Mouse (Mus musculus) spleen, postnatal 10 days (tissue): ENCODE measurements at regions not wholly inside any gene's neighbourhood (a gene's known extent, or its start where the extent isn't known, plus 50 kb on each side); places are given as distances from the start of the nearest gene placed in this dataset.

Experiments used
- DNase-seq, 2 experiments: peaks; one replicate each; pipeline ENCODE4 v3.0.0; 2021 to 2022; ENCODE audit warnings: low spot score in 2 of 2

DNA sequence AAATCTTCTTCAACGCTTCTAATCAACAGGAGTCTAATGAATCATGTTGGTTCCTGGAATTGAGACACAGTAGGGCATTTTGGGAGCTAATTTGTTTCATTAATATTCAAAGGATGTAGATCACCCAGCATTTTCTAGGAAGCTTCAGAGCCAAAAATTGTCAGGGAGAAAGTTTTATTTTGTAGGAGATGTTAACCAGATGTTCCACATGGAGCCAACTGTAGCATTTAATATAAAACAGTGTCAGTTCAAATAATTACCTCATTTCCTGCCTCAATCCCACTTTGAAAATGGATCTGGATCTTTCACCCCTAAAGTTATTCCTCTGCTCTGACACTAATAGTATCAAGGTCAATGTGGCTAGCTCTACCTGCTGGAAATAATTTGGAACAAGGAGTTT is 389.6 kb upstream of the Lmcd1 start:
- DNase-seq, result no peak

DNA sequence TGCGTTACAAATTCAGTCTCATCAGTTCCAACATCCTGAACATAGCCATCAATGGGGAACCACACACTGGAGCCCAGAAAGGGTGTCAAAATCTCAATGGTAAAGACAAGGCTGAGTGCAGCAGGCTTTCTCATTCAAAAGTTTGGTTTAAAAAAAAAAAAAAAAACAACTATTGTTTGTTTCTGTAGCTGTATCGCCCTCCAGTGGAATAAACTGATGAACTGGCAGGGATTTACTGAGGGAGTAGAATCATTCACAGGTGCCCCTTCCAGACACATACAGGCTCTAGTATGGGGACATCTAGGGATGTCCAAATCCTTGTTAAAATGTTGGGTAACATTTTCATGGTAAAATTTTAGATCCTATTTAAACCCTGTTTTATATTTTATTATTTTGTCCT is 361.6 kb upstream of the Lmcd1 start:
- DNase-seq, result no peak

GRCm38 (mm10) chr6:111913771-111914405 is 359.7 kb upstream of the Lmcd1 start:
- DNase-seq, result no peak

DNA sequence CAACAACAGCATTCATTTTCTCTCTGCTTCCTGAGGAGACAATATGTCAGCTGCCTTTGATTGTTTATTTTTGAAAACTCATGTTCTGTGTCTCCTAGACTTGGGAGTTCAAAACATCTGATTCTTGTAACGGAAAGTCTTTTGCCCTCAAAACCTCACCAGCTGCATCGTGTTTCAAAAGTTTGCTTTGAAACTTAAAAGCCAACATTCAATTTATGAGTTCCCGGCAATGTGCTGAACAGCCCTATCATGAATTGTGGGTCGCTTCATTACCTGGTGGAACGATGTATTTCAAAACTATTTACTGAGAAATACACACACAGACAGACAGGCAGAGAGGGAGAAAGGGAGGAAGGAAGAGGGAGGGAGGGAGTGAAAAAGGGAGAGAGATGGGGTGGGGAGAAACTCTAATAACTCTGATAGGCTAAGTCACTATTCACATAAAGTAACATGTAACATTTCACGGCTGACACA is 356.3 kb upstream of the Lmcd1 start:
- no peak for DNase-seq

GRCm38 (mm10) chr6:111917868-111918597 is 355.5 kb upstream of the Lmcd1 start:
- DNase-seq, result no peak

GRCm38 (mm10) chr6:111932596-111932995 is 341.0 kb upstream of the Lmcd1 start:
- no peak for DNase-seq

GRCm38 (mm10) chr6:111954401-111954800 is 319.2 kb upstream of the Lmcd1 start:
- DNase-seq, result no peak

- DNase-seq, result no peak
Measured at GRCm38 (mm10) chr6:111965766-111966165, 307.8 kb upstream of the Lmcd1 start.

- no peak for DNase-seq
Measured at GRCm38 (mm10) chr6:111985452-111985851, 288.1 kb upstream of the Lmcd1 start.

DNA sequence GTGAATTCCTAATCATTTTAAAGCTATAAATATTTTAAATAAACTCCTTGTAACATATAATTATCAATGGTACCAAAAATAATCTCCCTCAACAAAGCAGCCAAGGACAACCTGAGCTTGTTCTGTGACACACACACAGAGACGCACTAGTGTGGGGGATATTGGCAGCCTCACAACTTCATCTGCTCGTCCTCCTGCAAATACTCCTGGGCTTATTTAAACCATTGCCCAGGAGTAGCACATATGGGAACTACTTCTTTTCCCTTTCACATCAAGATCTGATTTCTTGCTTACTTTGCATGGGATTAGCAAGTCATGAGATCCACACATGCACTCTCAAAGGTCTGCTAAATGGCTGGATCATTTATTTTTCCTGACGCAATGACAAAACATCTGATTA is 277.7 kb upstream of the Lmcd1 start:
- DNase-seq, result no peak

- no peak for DNase-seq
Measured at GRCm38 (mm10) chr6:112003784-112004471, 269.6 kb upstream of the Lmcd1 start.

DNA sequence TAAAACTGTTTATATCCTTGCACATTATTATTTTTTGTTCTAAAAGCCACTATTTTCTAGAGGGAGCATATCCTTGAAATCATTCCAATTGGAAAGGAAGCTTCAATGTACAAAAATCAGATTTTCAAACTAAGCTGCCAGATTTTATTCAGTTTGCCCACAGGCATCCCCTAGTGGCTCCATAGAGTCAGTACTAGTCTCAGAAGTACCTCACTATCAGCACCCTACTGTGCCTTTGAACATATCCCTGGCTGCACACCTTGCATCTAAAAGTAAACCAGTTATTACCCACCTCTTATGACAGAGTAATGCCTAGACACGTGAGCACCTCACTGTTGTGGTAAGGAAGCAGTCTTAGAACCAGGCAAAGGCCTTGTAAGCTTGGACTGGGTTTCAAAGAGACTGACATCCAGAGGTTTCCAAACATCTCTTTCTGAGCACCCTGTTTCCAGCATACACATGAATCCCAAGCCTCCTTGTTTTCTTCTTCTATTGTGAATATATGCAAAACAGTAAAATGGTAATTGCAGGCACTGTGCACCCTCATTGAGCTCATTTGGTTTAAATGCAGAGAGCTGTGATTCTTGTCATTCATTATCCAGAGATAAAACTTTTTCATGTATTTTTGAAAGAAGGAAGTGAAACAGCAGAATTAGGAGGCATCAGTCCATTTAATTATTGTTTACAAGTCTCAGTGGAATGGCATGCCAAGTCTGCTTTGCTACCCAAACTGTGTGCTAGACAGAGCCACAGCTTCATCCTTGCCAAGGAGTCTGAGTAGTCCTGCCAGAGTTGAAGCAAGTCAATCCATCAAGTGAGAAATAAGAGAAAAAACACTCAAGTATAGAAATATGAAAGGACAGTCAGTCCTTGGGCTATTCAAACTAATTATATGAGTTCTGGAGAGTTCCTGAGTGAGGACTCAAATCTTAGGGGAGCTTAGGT is 247.0 kb upstream of the Lmcd1 start:
- no peak for DNase-seq

- no peak for DNase-seq
Measured at GRCm38 (mm10) chr6:112050548-112051184, 222.9 kb upstream of the Lmcd1 start.

DNA sequence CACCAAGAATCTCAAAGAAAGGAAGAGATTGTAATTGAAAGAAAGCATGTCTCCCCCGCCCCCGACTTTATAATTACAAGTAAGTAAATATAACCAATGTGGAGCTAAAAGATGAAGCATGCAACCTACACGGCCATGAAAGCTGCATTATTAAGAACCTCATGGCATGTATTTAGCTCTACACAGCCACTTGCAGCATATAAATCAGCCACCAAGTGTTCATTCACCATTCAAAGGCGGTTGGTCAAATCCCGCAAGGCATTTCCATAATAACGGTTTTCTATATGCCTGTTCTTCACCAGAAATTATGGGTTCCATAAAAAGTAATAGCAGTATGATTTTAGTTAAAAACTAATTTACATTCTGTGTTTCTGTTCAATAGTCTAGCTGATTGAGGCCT is 221.4 kb upstream of the Lmcd1 start:
- DNase-seq, result no peak

DNA sequence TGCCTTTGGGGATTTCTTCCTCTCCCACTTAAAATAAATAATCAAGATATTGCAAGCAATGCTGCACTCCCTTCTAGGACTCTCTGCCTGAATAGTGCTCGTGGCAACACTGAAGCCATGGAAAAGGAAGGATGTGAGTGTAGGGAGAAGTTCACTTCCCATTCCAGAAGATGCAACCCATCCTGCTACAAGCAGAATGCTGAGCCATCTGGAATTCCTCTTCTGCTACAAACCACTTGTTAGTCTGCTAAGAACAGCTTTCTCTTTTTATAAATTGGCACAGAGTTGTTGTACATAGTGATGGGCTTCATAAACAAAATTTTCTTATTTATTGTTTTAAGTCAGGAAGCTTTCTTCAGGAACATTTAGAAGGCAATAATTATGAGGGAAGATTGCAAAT is 215.7 kb upstream of the Lmcd1 start:
- DNase-seq, result no peak

GRCm38 (mm10) chr6:112062956-112063355 is 210.6 kb upstream of the Lmcd1 start:
- no peak for DNase-seq

DNA sequence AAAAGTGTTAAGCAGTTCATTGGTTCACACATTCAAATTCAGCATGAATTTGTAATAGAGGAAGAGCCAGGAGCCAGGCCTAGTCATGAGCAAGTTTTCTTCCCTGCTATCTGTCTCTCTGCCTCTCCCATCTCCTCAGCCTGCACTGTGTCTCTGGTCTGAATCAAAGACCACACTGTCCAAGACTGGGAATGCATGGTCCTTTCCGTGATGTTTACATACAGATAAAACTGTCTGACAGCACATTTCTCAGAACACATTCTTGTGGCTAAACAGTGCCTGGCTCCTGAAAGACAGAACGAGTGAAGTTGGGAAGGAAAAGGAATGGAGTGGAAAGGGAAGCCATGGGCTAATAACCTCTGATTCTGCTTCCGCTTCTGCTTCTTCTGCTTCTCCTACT is 183.0 kb upstream of the Lmcd1 start:
- no peak for DNase-seq

DNA sequence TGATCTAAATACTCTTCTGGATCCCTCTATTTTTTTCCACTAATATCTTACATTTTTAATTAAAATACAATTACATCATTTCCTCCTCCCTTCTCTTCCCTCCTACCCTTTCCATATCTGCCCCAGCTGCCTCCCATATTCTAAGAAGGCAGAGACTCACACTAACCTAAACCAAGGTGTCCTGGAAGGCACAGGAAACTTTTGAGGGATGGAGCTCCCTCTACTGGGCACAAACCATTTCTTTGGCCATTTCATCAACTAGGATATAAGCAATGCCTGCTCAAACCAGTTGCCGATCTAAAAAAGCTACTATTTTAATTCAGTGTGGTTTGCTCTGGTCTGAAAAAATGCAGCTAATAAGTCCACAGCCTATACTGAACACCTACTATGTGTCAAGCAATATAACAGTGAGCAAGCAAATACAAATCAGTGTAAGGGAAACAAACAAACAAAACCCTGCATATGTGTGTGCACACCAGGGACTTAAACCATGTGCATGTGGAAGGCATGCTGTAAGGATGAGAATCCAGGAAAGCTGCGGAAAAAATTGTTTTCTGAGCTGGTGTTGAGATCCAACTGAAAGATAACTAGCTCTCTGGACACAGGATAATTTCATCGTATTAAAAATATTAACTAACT is 182.3 kb upstream of the Lmcd1 start:
- DNase-seq, result no peak

- DNase-seq, result no peak
Measured at GRCm38 (mm10) chr6:112093300-112093699, 180.3 kb upstream of the Lmcd1 start.

DNA sequence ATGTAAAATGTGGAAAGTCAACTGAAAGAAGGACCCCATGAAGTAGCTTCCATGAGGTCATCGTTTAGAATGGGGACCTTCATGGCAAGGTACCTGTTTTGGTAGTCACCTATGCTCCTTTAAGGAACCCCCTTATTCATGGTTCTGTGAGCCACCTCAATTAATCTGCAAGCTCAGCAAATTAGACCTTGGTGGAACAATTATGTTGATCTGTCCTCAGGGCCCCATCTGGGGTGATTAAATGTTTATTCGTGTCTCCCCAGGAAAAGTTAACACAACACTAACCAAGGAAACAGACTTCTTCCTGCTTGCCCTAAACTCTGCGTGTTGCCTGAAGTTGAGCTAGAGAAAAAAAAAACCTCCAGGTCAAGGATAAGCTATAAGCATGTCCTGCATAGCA is 175.9 kb upstream of the Lmcd1 start:
- DNase-seq, result no peak

DNA sequence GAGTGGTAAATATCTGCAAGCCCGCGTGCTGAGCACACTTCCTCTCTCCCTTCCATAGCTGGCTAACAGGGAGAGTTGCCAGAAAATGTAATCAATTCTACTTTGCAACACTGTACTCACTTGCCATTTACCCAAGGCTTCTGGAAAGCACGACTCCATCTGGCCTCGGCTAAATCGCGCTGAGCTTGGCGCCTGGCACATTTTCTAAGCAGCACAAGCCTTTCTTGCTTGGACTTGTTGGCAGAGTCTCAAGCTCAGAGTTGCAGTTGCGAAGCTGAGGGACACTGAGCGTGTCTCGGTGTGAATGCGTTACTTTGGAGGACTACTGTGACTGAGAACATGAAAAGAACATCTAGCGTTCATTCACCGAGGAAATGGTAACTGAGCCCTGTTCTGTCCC is 164.9 kb upstream of the Lmcd1 start:
- no peak for DNase-seq
